Mouse (Mus musculus) CD4-positive, CD25-positive, alpha-beta regulatory T cell, adult 2 months (primary cell): ENCODE measurements around the gene 1520401A03Rik.
A peak's percentile ranks its signal among the peaks of the same experiment; 100 is the strongest.
"Not testable (repeated sequence)": the region's sequence is repeated elsewhere in the genome, so short reads cannot be mapped to it uniquely, and the experiment has no call there.

ENCODE experiments used
- DNase-seq: peaks from one replicate; pipeline ENCODE4 v3.0.0-alpha.2; 2012; ENCODE audit warnings: low read depth, low spot score

Gene 1520401A03Rik

DNA sequence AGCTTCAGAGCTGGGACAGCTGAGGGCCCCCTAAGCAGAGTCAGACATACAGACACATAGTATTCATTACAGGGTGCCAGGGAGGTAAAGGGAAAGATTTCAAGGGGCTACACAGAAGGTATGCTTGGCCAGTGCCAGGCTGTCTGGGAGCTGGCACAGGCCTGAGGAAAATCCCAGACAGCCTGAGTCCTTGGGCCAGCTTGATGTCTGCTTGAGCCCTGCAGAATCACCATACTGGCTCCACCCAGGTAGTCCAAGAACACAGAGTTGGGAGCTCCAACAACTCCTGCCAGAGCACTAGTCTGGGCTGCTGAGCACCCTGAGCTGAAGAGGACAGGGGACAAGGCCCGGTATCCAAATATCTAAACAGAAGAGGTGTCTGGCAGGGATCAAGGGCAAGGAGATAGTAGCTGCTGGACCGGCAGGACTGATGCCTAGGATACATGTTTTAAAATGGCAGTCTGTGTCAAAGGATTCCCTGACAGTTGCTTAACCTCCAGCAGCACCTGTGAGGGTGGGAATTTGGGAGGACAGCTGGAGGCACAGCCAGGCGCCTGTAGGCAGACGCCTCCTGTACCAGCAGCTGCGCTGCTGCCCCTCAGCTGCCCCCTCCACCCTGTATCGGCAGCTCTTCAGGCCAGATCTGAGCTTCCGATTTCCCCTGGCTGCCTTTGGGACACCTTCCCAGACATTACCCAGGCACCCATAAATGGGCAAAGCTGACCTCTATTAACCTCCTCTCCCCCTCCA, at the start of gene 1520401A03Rik:
Gene 1520401A03Rik (minus strand): TSS at position 408 of the 750 bp plus-strand sequence.
- DNase-seq = no peak

DNA sequence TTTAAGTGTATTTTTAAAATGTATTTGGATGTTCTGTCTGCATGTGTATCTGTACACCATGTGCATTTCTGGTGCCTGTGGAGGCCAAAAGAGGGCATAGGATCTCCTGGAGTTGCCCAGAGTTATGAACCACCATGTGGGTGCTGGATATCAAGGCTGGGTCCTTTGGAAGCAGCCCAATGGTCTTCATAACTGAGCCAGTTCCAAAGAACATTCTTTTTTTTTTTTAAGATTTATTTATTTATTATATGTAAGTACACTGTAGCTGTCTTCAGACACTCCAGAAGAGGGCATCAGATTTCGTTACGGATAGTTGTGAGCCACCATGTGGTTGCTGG, 49.6 kb upstream of the 1520401A03Rik start:
- DNase-seq = not testable (repeated sequence)

DNA sequence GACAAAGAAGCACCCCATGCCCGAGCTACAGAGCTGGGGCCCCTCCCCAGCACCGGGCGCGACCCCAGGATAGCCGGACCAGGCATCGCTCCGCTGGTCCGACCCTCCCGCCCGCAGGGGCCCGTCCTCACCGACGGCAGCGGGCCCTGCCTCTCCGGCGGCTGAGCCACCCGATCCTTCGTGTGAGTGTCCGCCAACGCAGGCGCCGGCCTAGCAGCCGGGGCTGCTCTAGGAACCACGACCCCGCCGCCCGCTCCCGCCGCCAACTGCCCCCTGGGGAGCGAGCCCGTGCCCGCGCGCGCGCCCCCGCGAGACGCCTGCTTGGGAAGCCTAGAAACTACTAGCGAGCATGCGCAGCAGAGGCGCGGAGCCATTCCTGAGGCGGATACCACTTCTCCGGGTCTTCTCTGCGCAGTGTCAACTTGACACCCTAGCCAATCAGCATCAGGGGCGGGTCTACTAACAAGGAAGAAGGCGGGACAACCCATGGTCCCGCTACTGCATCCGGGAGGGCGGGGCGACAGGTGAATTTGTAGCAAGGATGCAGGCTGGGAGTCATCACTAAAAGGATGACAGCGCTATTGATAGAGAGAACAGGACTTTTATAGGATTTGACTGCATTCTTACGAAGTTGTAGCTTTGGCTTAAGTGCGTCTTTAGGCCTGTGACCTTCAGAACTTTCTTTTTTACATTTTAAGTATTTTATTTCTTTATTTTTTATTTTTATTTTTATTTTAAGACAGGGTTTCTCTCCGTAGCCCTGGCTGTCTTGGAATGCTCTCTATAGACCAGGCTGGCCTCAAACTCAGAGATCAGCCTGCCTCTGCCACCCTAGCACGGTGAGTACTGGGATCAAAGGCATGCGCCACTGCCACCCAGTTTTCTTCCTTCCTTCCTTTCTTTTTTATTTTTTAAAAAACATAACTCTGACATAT, 49.0 kb upstream of the 1520401A03Rik start, which contains the start of gene Flywch1:
Gene Flywch1 (minus strand): TSS at position 319 of the 935 bp plus-strand sequence.
- peak; percentile 98 for DNase-seq

GRCm38 (mm10) chr17:23770896-23771283, 48.3 kb upstream of the 1520401A03Rik start:
- no peak for DNase-seq

- DNase-seq = no peak
Measured at GRCm38 (mm10) chr17:23770493-23770892, 47.9 kb upstream of the 1520401A03Rik start.

GRCm38 (mm10) chr17:23762976-23763375, 40.4 kb upstream of the 1520401A03Rik start:
- no peak for DNase-seq

GRCm38 (mm10) chr17:23761155-23761554, 38.6 kb upstream of the 1520401A03Rik start:
- DNase-seq = no peak

DNA sequence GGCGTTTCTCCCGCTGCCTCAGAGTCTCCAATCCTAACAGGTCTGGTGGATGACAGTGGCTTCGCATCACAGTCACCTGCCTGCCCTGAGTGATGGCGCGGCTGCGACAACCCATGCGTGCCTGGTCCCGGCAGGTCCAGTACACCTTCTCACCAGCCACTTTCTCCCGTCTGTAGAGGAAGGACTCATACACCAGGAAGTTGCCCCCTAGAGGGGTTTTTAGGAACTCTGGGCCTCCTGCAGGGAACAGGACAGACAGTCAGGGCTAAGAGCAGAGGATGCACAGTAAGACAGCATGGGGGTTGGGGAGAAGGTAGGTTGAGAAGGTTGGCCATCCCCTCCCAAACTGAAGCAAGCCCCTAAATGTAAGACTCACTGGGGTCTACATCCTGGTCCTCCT, 37.6 kb upstream of the 1520401A03Rik start:
- DNase-seq = no peak

GRCm38 (mm10) chr17:23758801-23759200, 36.2 kb upstream of the 1520401A03Rik start:
- no peak for DNase-seq

GRCm38 (mm10) chr17:23757581-23757980, 35.0 kb upstream of the 1520401A03Rik start:
- no peak for DNase-seq

- no peak for DNase-seq
Measured at GRCm38 (mm10) chr17:23755689-23756088, 33.1 kb upstream of the 1520401A03Rik start.

- DNase-seq = no peak
Measured at GRCm38 (mm10) chr17:23749400-23750191, 27.0 kb upstream of the 1520401A03Rik start.

DNA sequence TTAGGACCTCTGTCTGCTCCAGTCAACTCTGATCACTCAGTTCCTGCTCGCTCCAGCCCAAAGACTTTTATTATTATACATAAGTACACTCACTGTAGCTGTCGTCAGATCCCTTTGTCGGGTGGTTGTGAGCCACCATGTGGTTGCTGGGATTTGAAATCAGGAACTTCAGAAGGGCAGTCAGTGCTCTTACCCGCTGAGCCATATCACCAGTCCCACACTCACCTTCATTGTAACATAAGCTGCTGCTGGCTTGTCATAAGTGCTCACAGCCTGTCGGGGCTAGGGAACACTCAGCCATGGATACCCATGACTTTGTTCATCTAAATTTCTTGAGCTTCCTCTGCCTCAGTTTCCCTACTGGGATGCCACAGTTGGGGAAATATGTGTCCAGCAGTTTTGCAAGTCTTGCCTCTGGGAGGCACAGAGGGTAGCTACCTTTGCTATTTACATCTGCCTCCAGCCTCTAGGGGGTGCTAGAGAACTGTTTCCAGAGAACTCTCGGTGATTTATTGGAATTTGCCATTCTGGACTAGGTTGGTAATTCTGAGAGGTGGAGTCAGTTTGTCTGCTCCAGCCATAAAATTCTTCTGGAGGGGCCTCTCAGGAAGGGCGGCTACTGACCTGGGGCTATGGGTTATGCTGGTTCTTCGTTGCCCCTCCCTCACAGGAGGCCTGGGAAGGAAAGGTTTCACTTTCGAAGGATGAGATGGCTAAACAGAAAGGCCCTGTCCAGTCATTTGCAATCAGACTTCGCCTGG, 26.2 kb upstream of the 1520401A03Rik start:
- DNase-seq = peak; percentile 87

GRCm38 (mm10) chr17:23748026-23748425, 25.4 kb upstream of the 1520401A03Rik start:
- DNase-seq = peak; percentile 44

DNA sequence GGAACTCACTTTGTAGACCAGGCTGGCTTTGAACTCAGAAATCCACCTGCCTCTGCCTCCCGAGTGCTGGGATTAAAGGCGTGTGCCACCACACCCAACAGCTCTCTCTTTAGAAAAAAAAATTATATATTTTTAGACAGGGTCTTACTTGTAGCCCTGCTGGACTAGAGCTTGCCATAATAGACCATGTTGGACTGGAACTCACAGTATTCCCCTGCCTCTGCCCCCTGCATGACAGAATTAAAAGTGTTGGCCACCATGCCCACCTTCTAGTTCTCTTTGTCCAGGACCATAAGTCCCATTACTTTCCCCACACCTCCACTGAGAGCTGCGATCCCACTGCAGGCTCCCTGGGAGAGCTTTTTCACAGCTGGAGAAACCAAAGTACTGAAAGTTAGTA, 24.9 kb upstream of the 1520401A03Rik start:
- no peak for DNase-seq

DNA sequence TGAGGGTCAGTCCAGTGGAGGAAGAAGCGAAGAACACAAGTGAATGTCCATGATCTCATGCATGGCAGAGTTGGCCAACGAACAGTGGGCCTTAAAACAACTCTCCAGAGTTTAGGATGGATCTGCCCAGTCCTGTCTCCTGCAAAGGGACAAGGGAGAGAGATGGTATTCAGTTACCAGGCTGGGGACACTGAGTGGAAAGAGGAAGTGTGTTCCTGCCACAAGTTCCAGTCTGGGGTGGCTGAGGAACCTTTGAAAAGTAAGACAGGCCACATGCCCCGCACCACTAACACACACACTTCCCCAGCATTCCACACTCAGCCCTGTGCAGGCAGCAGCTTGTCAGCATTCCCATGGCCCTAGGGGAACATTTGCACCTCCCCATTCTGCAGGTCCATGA, 24.2 kb upstream of the 1520401A03Rik start:
- no peak for DNase-seq

GRCm38 (mm10) chr17:23746311-23746710, 23.7 kb upstream of the 1520401A03Rik start:
- DNase-seq = peak; percentile 64

GRCm38 (mm10) chr17:23745301-23746251, 23.0 kb upstream of the 1520401A03Rik start, which contains the start of gene Kremen2:
TSS of gene Kremen2 (minus strand) at chr17:23745833.
- peak; percentile 55 for DNase-seq

DNA sequence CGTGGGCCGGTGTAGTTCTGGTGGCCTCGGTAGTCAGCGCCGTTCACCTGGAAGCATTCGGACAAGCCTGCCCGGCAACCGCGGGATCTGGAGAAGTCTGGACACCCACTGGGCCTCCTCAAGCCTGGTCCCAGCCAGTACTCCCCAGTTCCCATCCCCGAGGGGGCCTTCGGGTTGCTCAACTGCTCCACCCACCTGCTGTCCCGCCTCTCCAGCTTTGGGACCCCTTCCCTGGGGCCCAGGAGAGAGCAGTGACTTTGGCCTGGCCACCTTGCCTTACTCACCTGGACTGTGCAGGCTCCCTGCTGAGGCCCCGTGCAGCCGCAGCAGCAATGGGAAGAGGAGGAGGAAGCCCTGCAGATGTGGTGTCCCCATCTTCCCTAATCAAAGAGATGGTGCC, 22.1 kb upstream of the 1520401A03Rik start:
- no peak for DNase-seq

DNA sequence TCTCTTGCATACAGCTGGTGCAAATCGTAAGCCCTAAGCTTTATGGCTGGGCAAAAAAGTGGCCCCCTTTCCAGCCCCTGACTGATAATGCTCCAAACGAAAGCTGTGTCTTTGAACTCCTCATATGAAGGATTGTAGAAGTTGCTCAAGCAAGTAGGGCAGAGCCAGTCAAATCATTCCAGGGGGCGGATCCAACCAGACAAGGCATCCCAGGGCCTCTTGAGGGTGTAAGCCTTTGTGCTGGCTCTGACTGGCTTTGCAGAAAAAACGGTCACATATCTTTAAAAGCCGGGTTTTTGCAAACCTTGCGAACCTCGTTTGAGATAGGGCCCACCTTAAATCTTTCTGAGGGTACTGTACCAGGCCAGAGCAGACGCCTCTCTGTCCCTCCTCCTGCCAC, 21.5 kb upstream of the 1520401A03Rik start:
- DNase-seq = no peak
